In genomic region chr4:59034918-59035785, GRCm38 (mm10) we compare ENCODE assay signal across 8 mouse cellular contexts. TPM values are rescaled to one million over a fixed set of nuclear protein-coding genes. Genes with fewer than 3 reads are reported as not detected.
DNase-seq lines count a peak whose midpoint lies in the region; ATAC-seq lines count a peak whose summit lies in the region.

TSS of gene Gng10 (plus strand) at chr4:59035088.

- H3K4me1 ChIP-seq in intestine, embryonic 15.5 days (replicated peaks): 0 out of 2 replicates have a peak, but pooled peaks cover 4% of the 10 kb centered on the region

- H3K27me3 ChIP-seq in intestine, embryonic 15.5 days (replicated peaks): no peaks in the 10 kb centered on the region

- intact Hi-C loops in left cerebral cortex, postnatal 36 days (cut with DNase I): no loop called here

- H3K9me3 ChIP-seq in intestine, embryonic 15.5 days: no peaks in the 10 kb centered on the region

- peak within 1 kb of the TSS; percentile 76 for H3K4me3 ChIP-seq in intestine, embryonic 15.5 days (replicated peaks)

- peak; percentile 96 for ATAC-seq in intestine, embryonic 15.5 days

- H3K4me2 ChIP-seq in intestine, embryonic 15.5 days (replicated peaks): peak within 1 kb of the TSS; percentile 82

- peak; percentile 86 for DNase-seq in adrenal gland, postnatal 14 days
- DNase-seq in embryo, embryonic 9.5 days (ENCODE audit: extremely low spot score): peak; percentile 74
- DNase-seq in gastrocnemius, postnatal 4 days (ENCODE audit: low spot score in 2 of 2): peak; percentile 74
- DNase-seq in left cerebral cortex, postnatal 36 days (ENCODE audit: low spot score in 2 of 2): peak; percentile 79 to 81
- peak; percentile 54 for DNase-seq in mesoderm, embryonic 11.5 days (ENCODE audit: low read depth, low spot score)
- DNase-seq in right cerebral cortex, postnatal 36 days (ENCODE audit: low spot score in 2 of 2): peak; percentile 42 to 53
- peak; percentile 57 for DNase-seq in yolk sac, embryonic 10.5 days (ENCODE audit: low spot score)

- H3K27ac ChIP-seq in intestine, embryonic 15.5 days: peak within 1 kb of the TSS; percentile 63

- H3K36me3 ChIP-seq in intestine, embryonic 15.5 days: no peaks in the 10 kb centered on the region

- 10% methylated on average over 75 of the region's 76 CpGs for WGBS in intestine, embryonic 15.5 days

- H3K9ac ChIP-seq in intestine, embryonic 15.5 days: peak within 1 kb of the TSS; percentile 77

RNA-seq across cellular contexts. Expression of gene Gng10, which starts in this region (rescaled TPM):
- total RNA-seq in adrenal gland, postnatal 14 days (2021): 25.7 and 30.0 TPM in 2 replicates
- 10 to 100 TPM; 46.1 to 50.7 TPM for total RNA-seq in gastrocnemius, postnatal 4 days (2021)
- 85.6 and 113 TPM in 2 replicates for polyA plus RNA-seq in intestine, embryonic 15.5 days (2015; fragmentation: Nextera tagmentation; extraction: Ambion mirVana)
- 10 to 100 TPM; 66.3 to 72.7 TPM for total RNA-seq in left cerebral cortex, postnatal 36 days (2021)

Comparison
In these comparisons a context has a peak if more than half of its experiments do, and no peak if none do; other contexts are left out.
1. Peak in every context shown above with its lines: DNase-seq, ATAC-seq, H3K4me3 ChIP-seq and H3K27ac ChIP-seq.